Mouse (Mus musculus) testis, adult 2 months (tissue): Measurements from ENCODE around the gene Zfp248.

Experiments
- CTCF ChIP-seq: fragments of 200-500 bp; IDR thresholded peaks from 2 replicates; pipeline ENCODE4 v1.5.1; 2012; ENCODE audit warnings: low read depth, mild to moderate bottlenecking, inconsistent platforms, low read length, moderate library complexity; ENCODE audit not compliant: control insufficient read depth, insufficient read depth, insufficient replicate concordance
- POLR2A ChIP-seq: fragments of 200-500 bp; IDR thresholded peaks from 2 replicates; pipeline ENCODE4 v1.6.1; 2012; ENCODE audit warnings: low read depth, mild to moderate bottlenecking, inconsistent platforms, low read length, moderate library complexity; ENCODE audit not compliant: control insufficient read depth

DNA sequence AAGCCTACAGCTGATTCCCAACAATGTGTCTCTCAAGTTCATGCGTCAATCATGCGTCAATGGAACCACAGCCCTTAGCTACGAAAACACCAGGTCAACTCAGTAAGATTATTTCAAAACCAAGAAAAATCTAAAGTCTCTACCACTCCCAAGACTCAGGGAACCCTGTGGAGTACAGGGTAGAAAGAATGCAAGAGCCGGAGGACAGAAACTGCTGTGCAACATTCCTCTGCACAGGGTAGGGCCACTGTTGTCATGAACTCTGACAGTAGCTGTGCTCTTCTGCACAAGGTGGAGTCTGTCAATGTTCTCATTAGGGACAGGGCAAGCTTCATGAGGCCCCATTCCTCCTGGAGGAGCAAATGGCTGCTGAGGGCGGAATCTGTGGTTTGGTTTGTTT is 46.8 kb downstream of the Zfp248 start:
- TF ChIP-seq CTCF (no peak), POLR2A (no peak)
